Mouse (Mus musculus) kidney, adult 2 months (tissue): ENCODE measurements around the gene Acsf3.

Source experiments
- CTCF ChIP-seq: fragments of 200-500 bp; conservative IDR thresholded peaks from 2 replicates; pipeline ENCODE4 v1.5.1; 2011; ENCODE audit warnings: low read depth, mild to moderate bottlenecking, control low read depth, low read length, moderate library complexity, mixed read lengths; ENCODE audit not compliant: insufficient read depth, insufficient read length
- POLR2A ChIP-seq: fragments of 200-500 bp; IDR thresholded peaks from one replicate; pipeline ENCODE4 v1.6.1; 2011; ENCODE audit warnings: low read depth, low read length, control low read depth

- TF ChIP-seq CTCF (no peak), POLR2A (no peak)
Measured at GRCm38 (mm10) chr8:122834416-122834815, 59.1 kb downstream of the Acsf3 start.
